Mouse (Mus musculus): ENCODE measurements at regions not wholly inside any gene's neighbourhood (a gene's known extent, or its start where the extent isn't known, plus 50 kb on each side); places are given as distances from the start of the nearest gene placed in this dataset.

- no peak for DNase-seq
Measured at GRCm38 (mm10) chr15:65347277-65347676, 332.6 kb upstream of the Gm21961 start.

GRCm38 (mm10) chr15:65342501-65342900, 327.8 kb upstream of the Gm21961 start:
- no peak for DNase-seq

DNA sequence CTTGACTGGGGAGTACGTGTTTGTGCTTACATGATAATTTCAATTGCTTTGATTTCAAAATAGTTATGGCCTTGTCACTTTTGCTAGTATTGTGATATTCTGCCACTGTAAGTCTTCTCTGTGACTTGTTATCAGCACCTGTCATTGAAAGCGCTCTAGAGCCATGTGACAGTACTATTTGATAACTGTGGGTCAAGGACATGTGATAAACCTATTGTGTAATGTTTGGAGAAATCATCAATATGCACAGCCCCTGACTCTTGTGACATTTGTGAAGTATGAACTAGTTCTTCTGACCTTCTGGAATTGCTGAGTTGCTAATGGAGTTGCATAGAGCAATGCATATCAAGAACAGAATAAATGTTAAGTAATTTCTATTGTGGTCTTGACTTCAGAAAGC, 319.4 kb upstream of the Gm21961 start:
- no peak for DNase-seq

DNA sequence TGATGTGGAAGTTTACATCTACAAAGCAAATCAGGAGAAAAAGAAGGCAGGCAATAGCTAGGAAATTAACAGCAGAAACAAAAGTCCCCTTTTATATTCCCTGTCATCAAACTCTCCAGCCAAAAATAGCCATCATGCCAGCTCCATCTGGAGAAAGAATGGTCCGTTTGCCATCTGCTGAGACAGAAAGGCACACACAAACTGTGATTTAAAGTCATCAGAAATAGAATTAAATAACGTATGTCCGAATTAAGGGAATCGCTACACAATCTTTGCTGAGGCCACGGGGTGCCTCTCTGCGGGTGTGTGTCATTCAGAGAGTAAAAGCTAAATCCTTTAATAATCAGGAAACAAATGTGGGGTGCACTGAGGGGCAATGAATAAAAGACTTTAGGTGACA, 293.4 kb upstream of the Gm21961 start:
- DNase-seq = no peak

GRCm38 (mm10) chr15:65258816-65259215, 244.1 kb upstream of the Gm21961 start:
- DNase-seq = no peak

- no peak for DNase-seq
Measured at GRCm38 (mm10) chr15:65222504-65222903, 207.8 kb upstream of the Gm21961 start.

DNA sequence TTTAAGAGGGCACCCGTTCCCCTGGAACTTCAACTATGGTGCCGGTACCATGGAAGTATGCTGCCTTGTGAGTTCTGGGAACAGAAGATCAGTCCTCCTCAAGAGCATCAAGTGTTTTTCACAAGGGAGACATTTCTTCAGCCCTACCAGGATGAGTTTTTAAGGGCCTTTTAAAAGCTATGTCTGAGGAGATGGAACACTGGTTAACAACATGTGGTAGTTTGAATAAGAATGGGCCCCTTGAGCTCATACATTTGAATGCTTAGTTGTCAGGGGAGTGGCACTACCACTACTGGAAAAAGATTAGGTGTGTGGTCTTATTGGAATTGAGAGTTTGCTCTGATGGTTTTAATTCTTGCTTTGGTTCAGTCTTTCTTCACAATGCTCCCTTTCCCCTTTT, 203.2 kb upstream of the Gm21961 start:
- no peak for DNase-seq

DNA sequence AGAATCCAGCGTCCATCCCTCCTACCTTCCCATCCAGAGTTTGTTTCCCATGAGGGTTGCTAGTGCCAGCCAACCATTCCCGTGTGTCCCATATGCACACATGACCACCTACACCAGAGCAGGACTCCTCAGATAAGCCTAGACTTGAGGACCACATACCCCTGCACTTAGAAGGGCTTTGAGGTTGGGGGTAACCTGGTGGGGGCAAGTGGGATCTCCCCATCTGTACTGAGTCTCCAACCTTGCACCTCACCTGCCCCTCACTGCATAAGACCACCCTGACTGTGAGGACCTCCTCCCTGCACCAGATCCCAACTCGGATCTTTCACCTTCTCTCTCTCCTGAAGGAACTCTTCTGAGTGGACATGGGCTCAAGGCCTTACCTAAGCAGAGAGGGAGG, 181.6 kb upstream of the Gm21961 start:
- DNase-seq = peak in 1 of 2 experiments; percentile 29

DNA sequence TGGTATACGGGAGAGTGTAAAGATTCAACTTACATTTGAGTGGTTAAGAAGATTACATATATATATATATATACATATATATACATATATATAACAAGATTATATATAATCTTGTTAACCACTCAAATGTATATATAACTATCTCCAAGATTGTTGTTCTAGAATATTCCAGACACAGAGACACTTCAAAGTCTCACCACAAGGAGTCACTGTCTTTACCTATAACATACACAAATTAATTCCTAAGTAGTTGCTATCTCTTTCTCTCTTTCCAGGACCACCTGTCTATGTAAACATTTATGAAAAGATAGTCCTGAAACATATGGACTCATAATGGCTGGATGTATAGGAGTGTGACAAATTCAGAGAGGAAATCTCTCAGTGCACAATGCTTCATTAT, 178.9 kb upstream of the Gm21961 start:
- DNase-seq = no peak
